8 mouse cellular contexts compared by ENCODE assay signal in genomic region chr11:74637971-74638790, GRCm38 (mm10). TPM values are rescaled to one million over a fixed set of nuclear protein-coding genes. Genes with fewer than 3 reads are reported as not detected.
A peak's percentile ranks its signal among the peaks of the same experiment; 100 is the strongest.
DNase-seq lines count a peak whose midpoint lies in the region; ATAC-seq and TF ChIP-seq lines count a peak whose summit lies in the region.

No protein-coding gene starts in this region.

- H3K36me3 ChIP-seq in embryonic facial prominence, embryonic 11.5 days (replicated peaks; ENCODE audit: control insufficient read depth, insufficient read depth, low read depth, low read length) = no peaks in the 10 kb centered on the region
- peaks cover 3% of the 10 kb centered on the region; the same call in 1 of the 2 replicates for H3K36me3 ChIP-seq in midbrain, postnatal 0 days (ENCODE audit: insufficient read depth, low read length)
- H3K36me3 ChIP-seq in stomach, embryonic 14.5 days (ENCODE audit: control insufficient read depth, insufficient read depth, low read length) = no peaks in the 10 kb centered on the region

- peak overlapping the region; percentile 60 for H3K27ac ChIP-seq in embryonic facial prominence, embryonic 11.5 days (replicated peaks; ENCODE audit: low read depth, low read length)
- H3K27ac ChIP-seq in midbrain, postnatal 0 days (ENCODE audit: low read depth, low read length) = peak overlapping the region; percentile 93
- H3K27ac ChIP-seq in stomach, embryonic 14.5 days (ENCODE audit: low read length) = peak overlapping the region; percentile 90

- TF ChIP-seq CTCF in midbrain, postnatal 0 days (IDR thresholded peaks at IDR 0.05) = peak; percentile 53

- WGBS in embryonic facial prominence, embryonic 11.5 days = under 1% methylated on average over 82 of the region's 86 CpGs
- under 1% methylated on average over 72 of the region's 86 CpGs for WGBS in midbrain, postnatal 0 days
- WGBS in stomach, embryonic 14.5 days = under 1% methylated on average over 77 of the region's 86 CpGs

- no peaks in the 10 kb centered on the region for H3K9me3 ChIP-seq in embryonic facial prominence, embryonic 11.5 days (replicated peaks; ENCODE audit: control insufficient read depth, low read length)
- H3K9me3 ChIP-seq in midbrain, postnatal 0 days (ENCODE audit: low read length) = no peaks in the 10 kb centered on the region
- no peaks in the 10 kb centered on the region for H3K9me3 ChIP-seq in stomach, embryonic 14.5 days (ENCODE audit: control insufficient read depth, low read depth, low read length)

- ATAC-seq in embryonic facial prominence, embryonic 11.5 days (replicated peaks; ENCODE audit: insufficient number of reproducible peaks, low FRiP score, low TSS enrichment, low read depth) = peak; percentile 85
- peak; percentile 86 for ATAC-seq in midbrain, postnatal 0 days (ENCODE audit: low FRiP score)
- peak; percentile 91 for ATAC-seq in stomach, embryonic 14.5 days (ENCODE audit: insufficient number of reproducible peaks, insufficient read depth, low FRiP score, low read depth)

- H3K27me3 ChIP-seq in embryonic facial prominence, embryonic 11.5 days (ENCODE audit: control insufficient read depth, insufficient read depth, low read length) = no peaks in the 10 kb centered on the region
- H3K27me3 ChIP-seq in midbrain, postnatal 0 days (ENCODE audit: insufficient read depth, low read length) = no peaks in the 10 kb centered on the region
- no peaks in the 10 kb centered on the region for H3K27me3 ChIP-seq in stomach, embryonic 14.5 days (ENCODE audit: control insufficient read depth, insufficient read depth, low read length)

- H3K4me2 ChIP-seq in embryonic facial prominence, embryonic 11.5 days (ENCODE audit: low read depth, low read length) = peak overlapping the region; percentile 94
- peak overlapping the region; percentile 91 for H3K4me2 ChIP-seq in midbrain, postnatal 0 days (ENCODE audit: low read depth, low read length, poor library complexity, severe bottlenecking)
- H3K4me2 ChIP-seq in stomach, embryonic 14.5 days (replicated peaks; ENCODE audit: low read depth, low read length) = peak overlapping the region; percentile 81

- DNase-seq in A20 (ENCODE audit: low read depth, low spot score) (peak; percentile 76), liver (peak; percentile 71)
- DNase-seq in adrenal gland, postnatal 14 days = peak; percentile 94
- peak; percentile 81 for DNase-seq in embryonic facial prominence, embryonic 11.5 days (ENCODE audit: low spot score)
- peak; percentile 84 to 88 for DNase-seq in heart, adult 18-20 months
- peak; percentile 90 for DNase-seq in kidney, adult 18-20 months
- peak; percentile 86 for DNase-seq in midbrain, postnatal 0 days (ENCODE audit: low spot score)

- H3K4me1 ChIP-seq in embryonic facial prominence, embryonic 11.5 days (ENCODE audit: control insufficient read depth, insufficient read depth, low read length) = no peaks in the 10 kb centered on the region; the same call in 1 of the 2 replicates
- H3K4me1 ChIP-seq in midbrain, postnatal 0 days (ENCODE audit: insufficient read depth, low read length) = peaks cover 3% of the 10 kb centered on the region; the same call in 1 of the 2 replicates
- H3K4me1 ChIP-seq in stomach, embryonic 14.5 days (ENCODE audit: control insufficient read depth, insufficient read depth, low read length) = peaks cover 20% of the 10 kb centered on the region; the same call in 1 of the 2 replicates

- peak overlapping the region; percentile 84 for H3K9ac ChIP-seq in embryonic facial prominence, embryonic 11.5 days (replicated peaks; ENCODE audit: low read length)
- H3K9ac ChIP-seq in midbrain, postnatal 0 days (replicated peaks; ENCODE audit: low read length, poor library complexity, severe bottlenecking) = peak overlapping the region; percentile 88
- H3K9ac ChIP-seq in stomach, embryonic 14.5 days (replicated peaks; ENCODE audit: low read depth, low read length) = peak overlapping the region; percentile 66

- H3K4me3 ChIP-seq in embryonic facial prominence, embryonic 11.5 days (ENCODE audit: low read depth, low read length) = peak overlapping the region; percentile 70
- peak overlapping the region; percentile 55 for H3K4me3 ChIP-seq in midbrain, postnatal 0 days (ENCODE audit: low read depth, low read length)
- H3K4me3 ChIP-seq in stomach, embryonic 14.5 days (ENCODE audit: low read depth, low read length) = peak overlapping the region; percentile 70

RNA-seq across cellular contexts. Expression of gene Cluh, which starts 11.1 kb away (rescaled TPM):
- total RNA-seq in adrenal gland, postnatal 14 days (2021) = 245 and 246 TPM in 2 replicates
- polyA plus RNA-seq in embryonic facial prominence, embryonic 11.5 days (2014; fragmentation: Nextera tagmentation; extraction: Ambion mirVana) = 10.8 and 11.2 TPM in 2 replicates
- 100 to 1,000 TPM; 209 to 234 TPM for total RNA-seq in heart, adult 18-20 months (2021)
- 71.5 and 106 TPM in 2 replicates for total RNA-seq in midbrain, postnatal 0 days (2014; rRNA removed)
- polyA plus RNA-seq in midbrain, postnatal 0 days (2015; fragmentation: Nextera tagmentation; extraction: Ambion mirVana) = 17.0 and 18.4 TPM in 2 replicates
- polyA plus RNA-seq in stomach, embryonic 14.5 days (2014; fragmentation: Nextera tagmentation; extraction: Ambion mirVana) = 24.0 and 24.4 TPM in 2 replicates

RNA-seq across cellular contexts. Expression of gene Ccdc92b, which starts 18.8 kb away (rescaled TPM):
- total RNA-seq in adrenal gland, postnatal 14 days (2021) = 2.9 and 3.1 TPM in 2 replicates
- 0.71 and 0.74 TPM in 2 replicates for polyA plus RNA-seq in embryonic facial prominence, embryonic 11.5 days (2014; fragmentation: Nextera tagmentation; extraction: Ambion mirVana)
- under 1 TPM; 0.20 to 0.26 TPM for total RNA-seq in heart, adult 18-20 months (2021)
- 12.4 and 14.6 TPM in 2 replicates for total RNA-seq in midbrain, postnatal 0 days (2014; rRNA removed)
- 3.3 and 3.4 TPM in 2 replicates for polyA plus RNA-seq in midbrain, postnatal 0 days (2015; fragmentation: Nextera tagmentation; extraction: Ambion mirVana)
- polyA plus RNA-seq in stomach, embryonic 14.5 days (2014; fragmentation: Nextera tagmentation; extraction: Ambion mirVana) = 0.61 and 0.86 TPM in 2 replicates

RNA-seq across cellular contexts. Expression of gene Rap1gap2, which starts 27.5 kb away (rescaled TPM):
- total RNA-seq in adrenal gland, postnatal 14 days (2021) = 12.6 and 12.8 TPM in 2 replicates
- 1.1 and 1.5 TPM in 2 replicates for polyA plus RNA-seq in embryonic facial prominence, embryonic 11.5 days (2014; fragmentation: Nextera tagmentation; extraction: Ambion mirVana)
- total RNA-seq in heart, adult 18-20 months (2021) = 10 to 100 TPM; 74.4 to 94.6 TPM
- total RNA-seq in midbrain, postnatal 0 days (2014; rRNA removed) = 48.2 and 49.1 TPM in 2 replicates
- polyA plus RNA-seq in midbrain, postnatal 0 days (2015; fragmentation: Nextera tagmentation; extraction: Ambion mirVana) = 11.0 and 12.1 TPM in 2 replicates
- polyA plus RNA-seq in stomach, embryonic 14.5 days (2014; fragmentation: Nextera tagmentation; extraction: Ambion mirVana) = 5.6 and 6.6 TPM in 2 replicates

Comparison
In these comparisons a context has a peak if more than half of its experiments do, and no peak if none do; other contexts are left out.
1. Peak in every context shown above with its lines: DNase-seq, ATAC-seq, H3K4me3 ChIP-seq and H3K27ac ChIP-seq.